Mouse (Mus musculus): ENCODE results near the gene Apol7e. TPM values are rescaled to one million over a fixed set of nuclear protein-coding genes. Genes with fewer than 3 reads are reported as not detected.

Apol7e gene
- polyA plus RNA-seq, 1 experiment from 2014 or later, result not detected

GRCm38 (mm10) chr15:77761561-77762380 lies 63.1 kb downstream of the Apol7e start:
- 73% methylated on average over 22 of the region's 22 CpGs for WGBS
- Histone ChIP-seq H3K9ac (no peak overlapping the region), H3K4me1 (no peaks in the 10 kb centered on the region), H3K9me3 (no peaks in the 10 kb centered on the region), H3K4me2 (replicated peaks) (no peak overlapping the region), H3K36me3 (peaks cover 65% of the 10 kb centered on the region), H3K27me3 (replicated peaks) (no peaks in the 10 kb centered on the region), H3K27ac (no peak overlapping the region), H3K4me3 (no peak overlapping the region)
- ATAC-seq (ENCODE audit: low FRiP score, low read depth), result no peak

DNA sequence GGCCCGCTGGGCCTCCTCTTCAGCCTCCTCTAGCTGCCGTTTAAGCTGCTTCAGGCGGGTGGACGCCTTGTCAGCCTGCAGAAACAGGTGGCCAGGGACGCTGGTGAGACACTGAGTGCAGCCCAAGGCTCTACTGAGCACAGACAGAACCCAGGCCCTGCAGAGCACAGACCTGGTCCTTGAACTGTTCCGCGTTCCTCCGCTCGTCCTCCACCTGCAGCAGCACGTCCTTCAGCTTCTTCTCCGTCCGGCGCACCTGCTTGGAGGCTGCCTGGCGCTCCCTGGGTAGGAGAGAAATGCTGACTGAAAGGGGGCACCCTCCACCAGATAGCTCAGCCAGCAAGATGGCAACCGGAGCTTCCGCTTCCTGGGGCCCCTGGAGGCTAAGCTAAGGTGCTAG lies 64.4 kb downstream of the Apol7e start:
- WGBS, result 91% methylated on average over 16 of the region's 16 CpGs

DNA sequence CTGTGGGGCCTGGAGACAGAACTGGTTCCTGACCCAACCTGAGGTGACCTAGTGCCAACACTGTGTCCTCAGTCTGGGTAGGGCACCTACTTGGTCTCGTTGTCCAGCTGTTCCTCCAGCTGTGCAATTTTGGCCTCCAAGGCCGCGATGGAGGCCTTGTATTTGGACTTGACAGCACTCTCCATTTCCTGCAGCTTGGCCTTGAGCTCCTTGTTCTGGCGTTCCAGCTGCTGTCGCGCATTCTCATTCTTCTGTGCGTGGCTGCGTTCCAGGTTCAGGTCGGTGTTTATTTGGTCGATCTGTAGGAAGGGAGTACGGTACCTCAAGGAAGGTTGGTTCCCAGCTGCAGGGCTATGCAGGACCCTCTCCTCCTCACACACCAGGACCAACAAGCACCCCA lies 65.0 kb downstream of the Apol7e start:
- no peak overlapping the region for H3K27ac ChIP-seq
- H3K9ac ChIP-seq, result no peak overlapping the region
- no peaks in the 10 kb centered on the region for H3K9me3 ChIP-seq
- no peak overlapping the region for H3K4me2 ChIP-seq (replicated peaks)
- H3K36me3 ChIP-seq, result peaks cover 85% of the 10 kb centered on the region
- H3K4me3 ChIP-seq, result no peak overlapping the region
- 96% methylated on average over 11 of the region's 11 CpGs for WGBS
- no peaks in the 10 kb centered on the region for H3K27me3 ChIP-seq (replicated peaks)
- no peaks in the 10 kb centered on the region for H3K4me1 ChIP-seq
- no peak for ATAC-seq (ENCODE audit: low FRiP score, low read depth)

More for the DNA sequence above, 64.4 kb downstream of the Apol7e start:
- Histone ChIP-seq H3K36me3 (peaks cover 78% of the 10 kb centered on the region), H3K27ac (no peak overlapping the region), H3K4me2 (replicated peaks) (no peak overlapping the region), H3K4me3 (no peak overlapping the region), H3K9ac (no peak overlapping the region), H3K27me3 (replicated peaks) (no peaks in the 10 kb centered on the region), H3K4me1 (no peaks in the 10 kb centered on the region), H3K9me3 (no peaks in the 10 kb centered on the region)
- no peak for ATAC-seq (ENCODE audit: low FRiP score, low read depth)

GRCm38 (mm10) chr15:77764391-77765006 lies 65.8 kb downstream of the Apol7e start:
- H3K27ac ChIP-seq, result no peak overlapping the region
- 86% methylated on average over 13 of the region's 13 CpGs for WGBS
- no peak overlapping the region for H3K9ac ChIP-seq
- H3K27me3 ChIP-seq (replicated peaks), result no peaks in the 10 kb centered on the region
- no peak overlapping the region for H3K4me3 ChIP-seq
- no peak overlapping the region for H3K4me2 ChIP-seq (replicated peaks)
- peaks cover 92% of the 10 kb centered on the region for H3K36me3 ChIP-seq
- no peaks in the 10 kb centered on the region for H3K4me1 ChIP-seq
- ATAC-seq (ENCODE audit: low FRiP score, low read depth), result no peak
- no peaks in the 10 kb centered on the region for H3K9me3 ChIP-seq

- ATAC-seq (ENCODE audit: low FRiP score, low read depth), result no peak
- H3K4me2 ChIP-seq (replicated peaks), result no peak overlapping the region
These were observed 66.9 kb downstream of the Apol7e start for GRCm38 (mm10) chr15:77765484-77766093.

GRCm38 (mm10) chr15:77766981-77767380 lies 68.3 kb downstream of the Apol7e start:
- ATAC-seq (ENCODE audit: low FRiP score, low read depth), result no peak
- Histone ChIP-seq H3K36me3 (peaks cover 100% of the 10 kb centered on the region), H3K27me3 (replicated peaks) (no peaks in the 10 kb centered on the region), H3K4me2 (replicated peaks) (no peak overlapping the region), H3K9me3 (no peaks in the 10 kb centered on the region), H3K4me3 (no peak overlapping the region), H3K4me1 (no peaks in the 10 kb centered on the region), H3K27ac (no peak overlapping the region), H3K9ac (no peak overlapping the region)
- WGBS, result 91% methylated on average over 11 of the region's 11 CpGs

More at GRCm38 (mm10) chr15:77765484-77766093, 66.9 kb downstream of the Apol7e start:
- H3K4me3 ChIP-seq, result no peak overlapping the region
- H3K27me3 ChIP-seq (replicated peaks), result no peaks in the 10 kb centered on the region
- no peaks in the 10 kb centered on the region for H3K9me3 ChIP-seq
- no peak overlapping the region for H3K27ac ChIP-seq
- WGBS, result 93% methylated on average over 16 of the region's 16 CpGs
- H3K36me3 ChIP-seq, result peaks cover 97% of the 10 kb centered on the region
- no peaks in the 10 kb centered on the region for H3K4me1 ChIP-seq
- H3K9ac ChIP-seq, result no peak overlapping the region

Other genes starting within 250 kb of the Apol7e start
- gene Apol10a, start 221.8 kb upstream of the Apol7e start, polyA plus RNA-seq (2016; fragmentation: Nextera tagmentation; extraction: Ambion mirVana), result not detected in 2 replicates
- not detected in 2 replicates for gene Apol11a, start 190.6 kb upstream of the Apol7e start, polyA plus RNA-seq (2016; fragmentation: Nextera tagmentation; extraction: Ambion mirVana)
- gene Apol7c, start 165.5 kb upstream of the Apol7e start, polyA plus RNA-seq (2016; fragmentation: Nextera tagmentation; extraction: Ambion mirVana), result not detected in 2 replicates
- not detected in 2 replicates for gene 1700025B11Rik, start 137.0 kb upstream of the Apol7e start, polyA plus RNA-seq (2016; fragmentation: Nextera tagmentation; extraction: Ambion mirVana)
- 0.19 TPM in 1 of 2 replicates, not detected in the other for gene Apol10b, start 102.7 kb upstream of the Apol7e start, polyA plus RNA-seq (2016; fragmentation: Nextera tagmentation; extraction: Ambion mirVana)
- gene Gm36245, start 99.6 kb upstream of the Apol7e start, polyA plus RNA-seq (2016; fragmentation: Nextera tagmentation; extraction: Ambion mirVana), result not detected in 2 replicates
- gene Apol11b, start 55.6 kb upstream of the Apol7e start, polyA plus RNA-seq (2016; fragmentation: Nextera tagmentation; extraction: Ambion mirVana), result not detected in 2 replicates
- gene Apol9b, start 30.2 kb downstream of the Apol7e start, polyA plus RNA-seq (2016; fragmentation: Nextera tagmentation; extraction: Ambion mirVana), result not detected in 2 replicates
- gene Apol8, start 58.1 kb downstream of the Apol7e start, polyA plus RNA-seq (2016; fragmentation: Nextera tagmentation; extraction: Ambion mirVana), result 0.26 and 0.48 TPM in 2 replicates
- gene Myh9, start 143.3 kb downstream of the Apol7e start, polyA plus RNA-seq (2016; fragmentation: Nextera tagmentation; extraction: Ambion mirVana), result 20.9 and 21.0 TPM in 2 replicates
- 208 and 218 TPM in 2 replicates for gene Txn2, start 230.1 kb downstream of the Apol7e start, polyA plus RNA-seq (2016; fragmentation: Nextera tagmentation; extraction: Ambion mirVana)

Data from neural tube, embryonic 12.5 days (tissue).